Mouse (Mus musculus) forelimb bud, embryonic 11.5 days (tissue): ENCODE measurements around the gene Rbfox1.

ENCODE experiments used
- DNase-seq: peaks from one replicate; pipeline ENCODE4 v3.0.0-alpha.2; 2012; ENCODE audit warnings: low read depth, low spot score

Rbfox1 gene

DNA sequence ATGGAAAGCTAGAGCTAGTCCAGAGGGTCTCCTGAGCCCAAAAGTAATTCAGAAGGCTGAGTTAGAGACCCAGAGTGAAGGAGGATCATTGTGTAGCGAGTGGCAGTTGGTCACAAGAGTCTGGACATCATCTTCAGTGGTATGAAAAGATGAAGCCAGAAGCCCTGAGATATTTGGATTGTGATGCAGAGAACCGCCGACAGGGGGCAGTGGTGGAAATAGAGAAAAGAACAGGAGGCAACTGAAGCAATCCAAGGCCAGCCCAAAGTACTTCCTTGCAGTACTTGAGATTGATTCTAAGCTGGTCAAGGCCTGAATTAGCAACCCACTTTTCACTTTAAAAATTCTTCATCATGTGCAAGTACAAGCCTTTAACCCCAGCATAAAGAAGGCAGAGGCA lies 1120.3 kb downstream of the Rbfox1 start:
- DNase-seq, result peak; percentile 38

DNA sequence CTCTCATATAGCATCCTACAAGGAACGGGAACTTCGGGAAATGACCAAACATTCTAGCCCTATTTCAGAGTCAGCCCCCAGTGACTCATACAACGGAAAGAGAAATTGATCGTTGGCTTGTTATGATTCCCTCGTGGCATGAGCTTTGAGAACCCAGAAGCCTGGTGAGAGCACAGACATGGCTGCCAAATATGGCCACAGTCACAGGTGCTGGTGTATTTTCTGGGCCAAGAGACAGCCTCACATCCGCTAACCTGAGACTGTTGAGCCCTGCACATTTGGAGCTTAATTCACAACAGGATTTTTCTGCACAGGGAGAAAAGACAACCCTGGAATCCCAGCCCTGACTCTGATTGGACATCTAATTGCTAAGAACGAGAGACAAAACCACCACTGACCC lies 1132.2 kb downstream of the Rbfox1 start:
- DNase-seq, result no peak

DNA sequence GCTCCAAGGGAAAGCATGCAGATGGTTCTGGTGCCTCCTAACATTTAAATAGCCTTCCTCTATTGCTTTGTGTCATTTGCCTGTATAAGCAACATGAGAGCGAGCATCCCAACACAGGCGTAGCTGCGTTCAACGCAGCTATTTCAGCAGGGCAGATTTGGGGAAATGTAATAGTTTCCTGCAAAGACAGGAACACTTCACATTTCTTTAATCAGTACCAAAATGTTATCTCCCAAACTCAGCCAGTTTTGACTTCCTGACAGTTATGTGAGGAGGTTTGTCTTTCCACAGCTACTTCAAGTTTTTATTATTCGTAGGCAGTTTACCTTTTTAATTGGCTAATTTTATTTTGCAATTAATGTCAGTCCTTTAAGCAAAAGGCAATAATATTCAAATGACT lies 1149.1 kb downstream of the Rbfox1 start:
- DNase-seq, result no peak

DNA sequence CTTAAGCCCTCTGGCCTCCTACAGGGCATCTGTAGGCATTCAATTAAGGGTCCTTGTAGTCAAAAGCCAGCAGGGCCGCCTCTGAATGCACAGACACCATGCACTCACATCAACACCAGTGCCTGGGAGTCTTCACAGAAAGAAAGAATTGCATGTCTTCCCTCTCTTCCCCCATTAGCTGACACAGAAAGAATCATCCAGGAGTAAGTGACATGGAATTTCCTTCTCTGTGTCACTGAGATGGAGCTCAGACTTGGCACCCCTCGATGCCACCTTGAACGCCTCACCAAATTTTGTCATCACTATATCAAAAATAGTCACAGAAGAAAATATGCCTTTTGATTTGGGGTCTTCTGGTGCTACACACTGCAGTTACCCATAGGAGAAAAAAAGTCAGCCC lies 1151.4 kb downstream of the Rbfox1 start:
- DNase-seq, result no peak

DNA sequence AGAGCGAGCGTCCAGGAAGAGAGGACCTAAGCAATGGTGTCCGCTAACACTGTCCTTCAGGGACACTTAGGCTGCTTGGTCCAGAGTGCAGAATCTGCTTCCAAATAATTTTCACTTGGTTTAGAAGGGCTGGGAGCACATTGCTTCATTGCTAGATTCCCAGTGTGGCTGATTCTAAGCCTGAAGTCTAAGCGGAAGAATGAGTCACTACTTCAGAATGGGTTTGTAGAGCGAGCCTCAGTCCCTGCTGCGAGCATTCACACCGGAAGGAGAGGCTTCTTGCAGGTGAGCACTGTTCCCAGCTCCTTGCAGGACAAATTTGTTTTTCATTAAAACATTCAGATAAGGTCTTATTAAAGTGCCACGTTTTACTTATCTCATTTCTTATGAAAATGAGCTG lies 1151.8 kb downstream of the Rbfox1 start:
- no peak for DNase-seq

DNA sequence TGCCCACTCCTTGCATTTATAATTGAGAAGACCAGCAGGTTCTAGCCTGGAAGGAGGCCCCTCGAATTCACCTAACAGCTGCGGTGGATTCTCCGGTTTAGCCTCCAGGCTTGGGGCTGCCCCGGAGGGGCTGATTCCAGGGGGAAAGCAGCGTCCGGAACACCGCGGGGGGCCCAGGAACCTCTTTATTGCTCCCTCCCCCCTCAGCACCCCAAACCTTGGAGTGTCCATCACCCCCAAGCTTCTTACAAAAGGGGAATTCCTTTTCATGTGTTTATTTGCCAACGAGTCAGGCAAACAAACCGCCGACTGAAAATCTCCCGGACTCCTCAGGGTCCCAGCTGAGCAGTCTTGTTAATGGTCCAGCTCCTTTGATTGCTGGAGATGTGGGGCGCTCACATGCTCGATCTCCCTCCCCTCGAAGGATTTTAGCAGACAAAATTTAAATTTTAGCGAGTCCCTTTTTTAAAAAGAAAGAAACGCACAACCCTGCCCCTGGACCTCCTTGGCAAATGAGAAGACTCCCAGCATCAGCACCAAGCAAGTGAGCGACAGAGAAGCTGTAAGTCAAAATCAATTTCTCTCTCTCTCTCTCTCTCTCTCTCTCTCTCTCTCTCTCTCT lies 1153.6 kb downstream of the Rbfox1 start:
- no peak for DNase-seq

DNA sequence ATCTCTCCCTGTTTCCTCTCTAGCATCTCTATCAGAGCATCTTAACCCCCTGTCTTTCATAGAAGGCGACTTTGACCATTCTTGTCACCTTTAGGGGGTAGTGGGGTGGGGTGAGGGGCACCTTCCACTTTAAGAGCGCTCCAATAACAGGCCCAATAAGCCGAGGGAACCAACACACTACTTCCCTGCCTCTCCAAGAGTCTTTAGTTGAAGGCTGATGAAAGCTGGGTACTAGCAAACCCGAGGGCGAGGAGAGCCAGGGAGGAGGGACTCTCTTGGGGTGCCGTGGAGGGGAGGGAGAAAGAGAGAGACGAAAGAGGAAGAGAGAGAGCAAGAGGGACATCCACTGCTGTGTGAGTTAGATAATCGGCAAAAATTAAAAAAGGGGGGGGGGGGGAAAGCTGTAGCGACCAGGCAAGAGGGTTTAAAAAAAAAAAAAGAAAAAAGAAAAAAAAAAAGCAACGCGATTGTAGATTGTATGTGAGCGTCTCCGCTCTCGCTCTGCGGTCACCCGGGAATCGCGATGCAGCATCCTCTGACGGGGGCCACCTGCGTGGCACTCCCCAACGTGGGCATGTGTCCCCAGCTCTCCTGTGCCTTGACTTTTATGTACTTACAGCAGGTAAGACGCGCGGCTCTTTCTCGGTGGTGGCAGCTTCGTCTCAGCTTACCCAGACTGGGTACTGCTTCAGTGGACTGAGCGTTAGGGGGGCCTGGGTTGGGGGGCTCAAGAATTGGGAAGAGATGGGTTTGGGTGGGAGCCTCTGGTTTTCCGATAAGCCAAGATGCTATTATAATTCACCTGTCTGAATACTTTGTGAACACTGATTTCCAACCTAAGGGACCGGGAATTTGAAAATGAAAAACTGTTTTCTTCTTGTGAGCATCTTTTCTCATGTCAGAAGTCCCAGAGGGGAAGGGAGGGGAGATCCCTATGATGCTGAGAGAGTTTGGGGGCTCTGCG lies 1154.5 kb downstream of the Rbfox1 start:
- no peak for DNase-seq

DNA sequence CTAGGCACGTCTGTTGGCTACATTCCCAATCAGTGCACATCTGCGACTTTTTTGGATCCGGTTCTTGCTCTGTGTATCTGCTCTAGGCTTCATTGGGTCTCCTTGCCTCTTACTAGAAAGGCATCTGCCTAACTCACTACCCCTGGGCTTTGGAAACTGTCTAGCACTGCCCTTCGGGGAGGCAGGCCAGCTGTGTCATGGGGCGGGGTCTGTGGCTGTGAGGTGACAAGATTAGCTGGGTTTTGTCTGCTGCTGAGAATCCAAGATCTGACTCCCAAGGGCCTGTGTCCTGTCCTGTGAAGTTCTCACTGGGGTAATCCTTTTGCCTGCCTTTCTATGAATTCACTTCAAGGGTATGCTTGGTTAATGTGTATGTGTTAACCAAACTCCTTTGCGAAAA lies 1155.5 kb downstream of the Rbfox1 start:
- no peak for DNase-seq

DNA sequence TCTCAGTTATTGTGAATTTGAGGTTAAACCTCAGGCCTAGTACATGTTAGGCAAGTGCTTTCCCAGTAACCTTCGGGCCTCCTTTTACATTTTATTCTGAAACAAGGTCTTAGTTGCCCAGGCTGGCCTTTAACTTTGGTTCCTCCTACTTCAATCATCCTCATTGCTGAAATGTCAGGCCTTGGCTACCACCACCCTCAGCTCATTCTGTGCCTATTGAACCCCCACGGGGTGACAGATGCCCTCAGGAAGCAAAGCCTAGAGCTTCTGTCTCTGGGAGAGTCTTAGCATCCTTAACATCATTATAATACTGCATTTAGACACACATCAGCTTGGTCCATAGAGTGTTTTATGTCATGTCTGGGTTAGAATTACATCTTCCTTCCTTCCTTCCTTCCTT lies 1162.3 kb downstream of the Rbfox1 start:
- no peak for DNase-seq

DNA sequence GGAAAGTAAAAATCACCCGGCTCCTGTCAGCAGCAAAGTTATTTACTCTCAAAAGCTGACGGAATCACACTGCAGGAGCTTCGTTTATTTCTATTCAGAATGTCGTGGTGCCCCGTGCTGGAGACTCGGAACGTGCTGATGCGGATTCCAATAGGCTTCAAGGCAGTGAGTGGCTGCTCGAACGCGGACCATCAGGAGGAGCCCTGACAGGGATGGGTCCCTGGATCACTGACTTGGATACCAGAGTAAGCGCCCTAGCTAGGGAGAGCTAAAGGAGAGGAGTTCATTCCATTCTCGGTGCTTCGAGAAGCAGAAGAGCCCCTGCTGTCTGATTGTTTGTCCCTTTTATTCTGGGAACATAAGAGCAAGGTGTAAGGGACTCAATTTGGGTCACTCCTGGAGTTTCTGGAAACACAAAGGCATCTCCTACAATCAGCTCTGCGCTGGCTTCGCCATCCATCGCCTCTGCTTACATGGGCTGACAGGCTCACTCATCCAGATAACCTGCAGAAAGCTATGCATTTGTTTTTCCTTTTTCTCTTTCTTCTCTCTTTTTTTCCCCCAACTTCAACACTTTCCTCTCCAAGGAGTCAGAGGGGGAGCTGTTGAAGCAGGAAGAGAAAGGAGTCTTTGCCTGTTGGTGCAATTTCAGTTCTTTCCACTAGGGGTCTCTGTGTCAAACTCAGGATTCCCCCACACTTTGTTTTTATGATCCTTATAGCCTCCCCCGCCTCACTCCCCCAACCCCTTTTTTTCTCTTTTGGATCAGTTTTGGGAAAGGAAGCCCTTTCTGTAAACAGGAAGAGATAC lies 1164.2 kb downstream of the Rbfox1 start:
- peak; percentile 74 for DNase-seq

DNA sequence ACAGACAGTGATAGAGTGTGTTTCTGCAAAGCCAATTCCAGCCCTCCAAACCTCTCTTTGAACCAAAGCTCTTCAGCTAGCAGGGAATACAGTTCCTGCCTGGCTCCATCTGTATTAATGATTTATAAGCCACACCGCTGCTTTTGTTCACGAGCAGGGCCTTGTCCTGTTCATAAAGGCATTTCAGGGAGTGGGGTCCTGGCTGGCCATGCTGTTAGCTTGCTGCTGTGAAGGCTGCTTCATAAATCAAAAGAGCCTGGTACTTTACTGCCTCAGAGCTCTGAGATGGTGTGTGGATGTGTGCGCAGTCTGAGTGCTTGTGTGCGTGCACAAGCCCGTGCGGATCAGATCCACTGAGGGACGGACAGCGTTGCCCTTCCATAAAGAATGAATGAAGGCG lies 1165.8 kb downstream of the Rbfox1 start:
- DNase-seq, result peak; percentile 34

DNA sequence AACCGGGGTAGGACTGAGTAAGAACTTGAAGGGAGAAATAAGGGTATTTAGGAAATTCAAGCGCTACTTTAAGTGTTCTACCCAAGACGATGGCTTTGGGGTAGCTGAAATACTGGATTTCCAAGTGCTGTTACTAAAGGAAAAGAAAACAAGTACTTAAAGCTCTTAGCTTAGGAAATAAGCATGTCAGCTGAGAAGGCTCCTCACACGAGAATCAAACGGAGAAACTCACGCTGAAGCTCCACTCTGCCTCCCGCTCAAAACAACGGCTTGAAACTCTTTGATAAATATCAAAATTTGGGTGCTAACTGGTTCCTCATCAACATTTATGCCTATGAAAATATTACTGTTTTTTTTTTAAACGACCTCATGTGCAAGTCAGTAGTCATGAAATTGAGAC lies 1166.8 kb downstream of the Rbfox1 start:
- DNase-seq, result no peak

DNA sequence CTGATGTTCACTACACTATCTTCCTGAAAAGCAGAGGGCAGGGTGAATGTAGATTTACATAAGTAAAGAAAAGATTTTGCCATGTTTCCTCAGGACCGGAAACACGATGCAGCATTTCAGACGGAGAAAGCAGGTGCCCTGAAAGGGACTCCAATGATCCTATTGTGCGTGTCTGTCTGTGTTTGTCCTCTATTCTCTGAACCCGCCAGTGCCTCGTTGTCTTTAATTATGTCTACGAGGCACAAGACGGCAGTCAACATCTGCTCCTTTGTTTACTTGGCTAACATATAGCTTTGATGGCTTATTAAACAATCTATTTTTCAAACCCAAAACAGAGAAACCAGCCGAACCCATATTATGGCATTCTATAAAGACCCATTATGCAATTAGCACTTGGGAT lies 1167.3 kb downstream of the Rbfox1 start:
- DNase-seq, result no peak

DNA sequence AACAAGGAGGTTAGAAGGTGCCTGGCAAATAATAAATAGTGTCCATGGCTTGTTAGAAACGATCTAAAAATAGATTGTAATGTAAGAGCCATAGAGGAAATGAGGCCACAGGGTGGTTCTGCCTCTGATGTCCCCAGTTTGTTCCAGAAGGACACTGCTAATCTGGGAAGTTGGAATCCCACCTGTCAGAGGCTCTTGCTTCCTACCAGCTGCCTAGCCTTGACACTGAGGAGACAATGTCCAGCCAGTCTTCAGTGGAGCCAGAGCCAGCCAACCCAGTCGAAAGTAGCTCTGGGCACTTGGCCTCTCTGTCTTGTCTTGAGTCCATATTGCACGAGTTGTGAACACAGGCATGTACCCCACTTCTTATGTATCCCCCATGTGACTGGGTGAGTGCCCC lies 1172.6 kb downstream of the Rbfox1 start:
- no peak for DNase-seq

DNA sequence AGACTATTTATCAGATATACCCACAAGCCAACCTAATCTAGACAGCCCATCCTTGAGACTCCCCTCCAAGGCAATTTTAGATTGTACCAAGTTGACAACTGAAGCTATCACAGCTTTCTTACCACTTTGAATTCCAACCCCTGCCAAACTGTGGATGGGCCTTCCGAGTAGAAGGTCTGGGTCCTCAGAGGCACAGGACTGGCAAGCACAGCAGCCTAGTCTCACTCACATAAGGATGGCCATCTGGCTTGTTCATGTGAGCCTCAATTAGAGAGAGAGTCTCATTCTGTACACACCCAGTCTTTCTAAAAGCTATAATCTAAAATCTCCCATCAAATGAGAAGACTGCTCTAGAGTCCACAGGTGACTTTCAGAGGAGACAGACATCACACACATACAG lies 1173.4 kb downstream of the Rbfox1 start:
- DNase-seq, result no peak

DNA sequence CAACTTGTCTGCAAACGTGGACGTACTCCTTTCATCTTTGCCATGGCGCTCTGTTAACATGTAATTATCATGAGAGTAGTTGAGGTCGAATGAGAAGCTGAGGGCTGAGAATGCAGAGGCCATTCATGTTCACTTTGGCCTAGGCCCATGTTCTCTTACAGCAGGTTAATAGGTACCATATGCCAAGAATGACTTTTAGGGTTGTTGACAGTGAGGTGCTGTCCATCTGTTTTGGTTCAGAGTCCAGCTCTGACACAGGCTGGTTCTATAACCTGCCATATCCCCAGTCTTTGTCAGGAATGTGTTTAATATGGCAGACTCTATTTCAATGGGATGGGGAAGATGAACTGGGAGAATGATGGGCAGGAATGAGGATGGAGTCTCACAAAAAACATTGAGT lies 1174.4 kb downstream of the Rbfox1 start:
- no peak for DNase-seq

DNA sequence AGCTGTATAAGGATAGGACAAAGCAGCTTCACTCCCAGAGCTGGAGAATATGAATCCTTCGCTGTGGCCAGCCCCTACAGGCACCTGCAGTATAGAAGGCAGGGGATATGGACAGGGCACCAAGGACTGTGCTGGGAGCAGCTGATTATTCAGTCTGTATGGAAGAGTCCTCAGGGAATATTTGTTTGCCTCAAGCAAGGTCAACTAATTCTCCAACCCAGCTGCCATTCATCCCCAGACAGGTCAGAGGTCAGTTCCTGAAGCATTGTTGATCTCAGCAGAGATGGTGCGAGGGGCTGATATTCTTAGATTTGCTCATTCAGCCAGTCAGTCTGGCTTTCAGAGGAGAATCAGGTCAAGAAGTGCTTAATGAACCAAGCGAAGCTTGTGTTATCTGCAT lies 1175.7 kb downstream of the Rbfox1 start:
- no peak for DNase-seq

DNA sequence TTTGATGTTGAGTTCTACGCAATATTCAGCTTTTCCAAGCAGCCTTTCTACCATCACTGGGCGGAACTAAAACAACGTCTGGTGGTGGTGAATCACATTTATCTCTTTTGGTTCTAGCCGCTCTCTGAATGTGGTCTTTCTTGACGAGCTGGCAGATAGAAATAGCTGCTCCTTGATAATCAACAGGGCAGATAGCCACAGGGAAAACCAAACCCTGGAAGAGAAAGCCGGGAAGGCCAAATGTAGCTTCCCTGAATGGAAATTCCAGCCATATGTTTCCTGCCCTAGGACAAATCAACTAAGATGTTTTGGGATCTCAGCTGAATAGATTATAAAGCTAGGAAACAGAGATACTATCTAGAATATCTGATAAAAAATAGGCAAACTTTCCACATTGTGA lies 1177.4 kb downstream of the Rbfox1 start:
- no peak for DNase-seq

DNA sequence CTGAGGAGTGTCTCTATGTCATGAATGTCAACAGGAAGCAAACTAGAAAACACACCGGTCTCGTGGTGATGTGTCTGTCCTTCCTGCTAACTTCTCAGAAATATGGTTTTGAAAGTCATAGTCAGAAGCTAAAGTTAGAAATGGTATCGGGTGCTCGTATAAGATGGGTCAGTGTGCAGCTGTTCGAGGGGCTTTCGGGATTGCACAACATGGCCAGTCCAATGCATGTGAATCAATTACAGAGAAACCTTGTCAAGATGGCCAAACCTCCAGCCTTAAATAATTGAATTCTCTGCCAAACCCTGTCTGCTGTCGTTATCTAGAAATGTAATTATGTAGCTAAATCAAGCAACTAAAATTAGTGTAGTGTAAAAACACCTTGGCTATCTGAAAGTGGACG lies 1182.0 kb downstream of the Rbfox1 start:
- DNase-seq, result no peak

DNA sequence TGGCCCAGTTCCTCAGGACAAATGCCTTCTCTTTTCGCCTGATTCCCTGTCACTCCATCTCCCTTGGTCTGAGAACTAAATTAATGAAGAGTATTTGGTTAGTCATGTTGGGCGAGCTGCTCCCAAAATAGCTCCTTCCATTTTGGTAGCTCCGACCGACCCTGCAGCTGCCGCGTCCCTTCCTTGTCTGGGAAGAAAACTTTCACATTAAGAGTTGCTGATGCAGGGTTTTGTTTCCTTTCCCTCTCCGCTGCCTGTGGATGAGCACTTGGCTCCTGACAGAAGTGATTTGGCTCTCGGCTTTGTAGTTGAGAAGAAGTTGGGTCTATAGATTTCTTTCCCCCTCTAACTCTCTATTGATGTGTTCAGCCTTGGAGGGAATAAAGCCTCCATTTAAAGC lies 1184.4 kb downstream of the Rbfox1 start:
- DNase-seq, result no peak

DNA sequence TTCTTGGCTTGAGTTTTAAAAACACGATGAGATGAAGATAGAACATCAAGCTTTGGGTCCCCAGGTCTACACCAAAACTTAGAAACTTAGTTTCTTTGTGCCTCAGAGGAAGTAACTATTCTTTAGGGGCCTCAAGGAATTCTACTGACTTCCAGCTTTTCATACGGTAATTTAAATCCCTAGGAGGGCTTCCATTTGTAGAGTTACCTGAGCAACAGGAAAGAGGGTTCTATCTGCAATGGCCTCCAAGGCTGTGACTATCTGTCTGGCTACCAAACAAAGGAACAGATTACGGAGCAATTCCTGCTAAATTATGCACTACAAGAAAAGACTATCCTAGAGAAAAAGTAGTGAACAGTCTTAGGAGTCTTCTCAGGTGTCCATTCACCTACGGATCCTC lies 1189.6 kb downstream of the Rbfox1 start:
- DNase-seq, result no peak

DNA sequence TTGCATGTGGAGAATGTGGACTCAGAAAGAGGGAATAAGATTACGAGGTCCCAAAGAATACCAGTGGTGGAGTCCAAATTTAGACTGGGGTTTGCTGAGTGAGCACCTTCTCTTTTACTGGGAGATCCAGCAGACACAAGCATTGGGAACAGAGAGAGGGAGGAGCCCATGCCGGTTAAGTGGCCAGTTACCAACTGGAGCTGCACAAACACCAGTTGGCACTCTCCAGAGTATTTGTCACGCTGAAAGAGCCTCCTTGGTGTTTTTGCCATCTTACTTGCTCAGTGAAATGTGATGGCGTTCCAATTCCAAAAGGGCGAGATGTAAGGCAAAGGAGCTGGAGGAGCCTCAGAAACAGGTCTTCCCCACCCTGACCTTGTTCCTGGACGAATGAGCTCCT lies 1190.6 kb downstream of the Rbfox1 start:
- DNase-seq, result no peak
